Mouse (Mus musculus): ENCODE data around the gene Gfra1.

The Gfra1 gene

GRCm38 (mm10) chr19:58396604-58396984, 59.1 kb downstream of the Gfra1 start:
- DNase-seq (ENCODE audit: extremely low read depth, low read depth, low spot score): no peak

DNA sequence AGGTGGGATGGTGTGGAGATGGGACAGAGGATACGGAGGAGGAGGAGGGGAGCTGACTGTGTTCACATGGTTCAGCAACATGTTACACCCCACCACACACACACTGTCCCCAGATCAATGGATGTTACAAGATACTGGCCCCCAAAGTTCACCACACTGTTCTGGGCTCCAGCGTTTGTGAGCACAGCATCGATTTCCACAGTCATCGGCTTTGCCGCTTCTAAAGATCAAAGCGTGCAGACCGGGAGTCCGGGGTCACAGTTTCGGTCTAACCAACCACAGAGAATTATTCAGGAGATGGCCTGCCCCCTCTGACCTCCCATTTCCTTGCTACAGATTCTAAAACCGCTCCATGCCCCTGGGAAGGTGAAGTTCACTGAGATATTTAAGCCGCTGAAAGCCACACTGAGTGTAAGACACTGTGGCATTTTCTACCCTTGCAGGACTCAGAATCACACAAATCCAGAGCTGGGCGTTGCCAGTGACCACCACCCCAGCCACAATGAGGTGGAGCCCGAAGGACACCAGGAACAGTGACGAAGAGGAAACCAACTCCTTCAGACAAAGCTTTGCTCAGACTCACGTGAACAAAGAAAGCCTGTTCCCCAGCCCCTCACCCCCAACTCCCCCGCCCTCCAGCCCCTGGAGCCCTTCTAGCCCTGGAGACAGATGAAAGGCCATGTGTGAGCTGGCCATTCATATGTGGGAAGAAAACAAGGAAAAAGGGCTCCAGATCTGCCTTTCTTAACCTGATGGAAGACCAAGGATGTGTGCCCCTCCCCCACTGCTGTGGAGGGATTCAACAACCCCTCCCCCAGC, 59.7 kb downstream of the Gfra1 start:
- no peak for DNase-seq (ENCODE audit: extremely low read depth, low read depth, low spot score)

- DNase-seq (ENCODE audit: extremely low read depth, low read depth, low spot score): no peak
Observed at GRCm38 (mm10) chr19:58393121-58393520, 62.6 kb downstream of the Gfra1 start.

GRCm38 (mm10) chr19:58391796-58392195, 63.9 kb downstream of the Gfra1 start:
- DNase-seq (ENCODE audit: extremely low read depth, low read depth, low spot score): no peak

DNA sequence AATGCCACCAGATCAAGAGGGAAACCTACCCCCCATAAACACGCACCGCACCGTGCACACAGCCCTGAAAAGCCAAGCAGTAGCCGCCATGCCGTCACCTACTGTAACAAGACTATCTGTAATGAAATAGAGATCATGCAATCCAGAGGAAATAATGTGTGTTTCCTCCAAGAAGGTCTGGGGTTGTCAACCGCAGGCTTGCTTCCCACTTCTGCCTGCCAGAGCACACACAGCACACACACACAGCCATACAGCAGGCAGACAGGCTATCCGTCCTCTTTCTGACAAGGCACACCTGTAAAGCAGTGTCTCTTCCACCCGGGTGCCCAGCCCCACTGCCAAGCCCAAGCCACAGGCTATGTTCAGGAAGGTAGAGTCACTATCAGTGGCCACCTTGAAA, 66.2 kb downstream of the Gfra1 start:
- DNase-seq (ENCODE audit: extremely low read depth, low read depth, low spot score): no peak

DNA sequence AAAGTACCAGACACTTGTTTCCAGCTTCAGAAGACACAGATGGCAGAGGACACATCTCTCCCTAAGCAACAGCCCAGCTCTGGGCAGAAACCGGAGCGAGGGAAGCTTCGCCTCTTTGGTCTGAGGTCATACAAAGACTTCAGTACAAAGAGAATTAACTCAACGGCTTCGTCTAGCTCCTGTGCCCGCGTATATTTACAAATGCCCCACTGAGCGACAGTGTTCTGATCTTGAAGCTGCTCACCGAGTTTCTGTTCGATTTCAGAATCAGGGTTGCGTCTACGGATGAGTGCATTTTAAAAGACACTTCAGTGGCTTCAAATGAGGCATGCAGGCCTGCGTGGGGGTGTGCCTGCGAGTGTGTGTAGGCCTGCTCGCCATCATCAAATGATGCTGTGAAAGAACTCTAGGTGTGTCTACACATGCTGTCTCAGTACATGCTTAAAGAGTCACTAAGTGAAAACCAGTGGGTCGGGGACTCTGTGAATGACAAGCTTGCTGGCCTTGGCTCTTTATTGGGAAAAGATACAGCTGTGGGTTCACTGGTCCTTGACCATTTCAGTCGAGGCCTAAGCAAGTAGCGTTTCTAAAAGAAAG, 66.8 kb downstream of the Gfra1 start:
- DNase-seq (ENCODE audit: extremely low read depth, low read depth, low spot score): no peak

GRCm38 (mm10) chr19:58383273-58383672, 72.4 kb downstream of the Gfra1 start:
- DNase-seq (ENCODE audit: extremely low read depth, low read depth, low spot score): no peak

DNA sequence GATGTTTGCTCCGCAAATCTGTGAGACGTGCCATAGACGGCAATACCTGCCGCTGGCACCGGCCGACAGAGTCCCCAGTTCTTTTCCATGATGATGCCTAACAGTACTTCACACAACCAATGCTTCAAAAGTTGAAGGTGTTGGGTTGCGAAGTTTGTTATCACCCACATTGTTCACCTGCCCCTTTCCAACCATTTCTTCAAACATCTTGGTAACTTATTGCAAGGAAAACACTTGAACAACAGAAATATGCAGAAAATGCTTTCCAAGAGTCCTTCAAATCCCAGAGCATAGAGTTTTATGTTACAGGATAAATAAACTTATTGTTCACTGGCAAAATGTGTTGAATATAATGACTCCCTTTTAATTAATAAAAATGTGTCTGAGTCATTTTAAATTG, 73.2 kb downstream of the Gfra1 start:
- DNase-seq (ENCODE audit: extremely low read depth, low read depth, low spot score): no peak

DNA sequence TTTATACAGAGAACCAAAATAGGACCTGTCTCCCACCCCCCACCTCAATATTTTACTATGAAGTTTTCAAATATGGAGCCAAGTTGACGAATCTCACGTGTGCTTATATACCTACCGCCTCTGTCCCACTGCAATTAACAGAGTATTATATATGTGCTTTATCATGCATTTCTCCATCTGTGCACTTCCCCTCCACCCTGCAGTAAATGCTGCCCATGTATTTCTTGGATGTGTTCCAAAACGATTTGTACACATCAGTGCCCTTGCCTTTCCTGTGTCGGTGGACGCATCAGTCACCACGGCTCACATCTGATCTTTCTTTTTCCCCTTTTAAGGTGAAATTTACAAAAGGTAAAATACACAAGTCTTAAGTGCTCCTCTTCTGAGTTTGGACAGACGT, 77.7 kb downstream of the Gfra1 start:
- no peak for DNase-seq (ENCODE audit: extremely low read depth, low read depth, low spot score)

- DNase-seq (ENCODE audit: extremely low read depth, low read depth, low spot score): no peak
Observed at GRCm38 (mm10) chr19:58376675-58377102, 79.0 kb downstream of the Gfra1 start.

DNA sequence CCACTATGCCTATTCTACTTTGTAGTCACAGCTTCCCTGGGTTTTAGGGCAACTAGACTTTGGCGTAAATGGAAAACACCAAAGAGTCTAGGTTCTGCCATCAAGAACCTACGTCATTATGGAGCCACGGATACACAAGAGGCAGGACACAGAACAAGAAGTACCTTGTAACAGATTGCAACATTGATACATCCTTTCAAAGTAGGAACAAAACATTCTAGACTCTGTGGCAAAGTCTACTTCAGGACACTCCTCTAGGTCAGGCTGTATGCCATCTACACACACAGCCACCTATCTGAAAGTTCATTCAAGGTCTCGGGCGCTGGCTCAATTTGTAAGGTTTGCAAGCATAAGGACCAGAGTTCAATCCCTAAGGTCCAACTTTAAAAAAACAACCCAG, 81.1 kb downstream of the Gfra1 start:
- no peak for DNase-seq (ENCODE audit: extremely low read depth, low read depth, low spot score)

- DNase-seq (ENCODE audit: extremely low read depth, low read depth, low spot score): no peak
Observed at GRCm38 (mm10) chr19:58374155-58374554, 81.6 kb downstream of the Gfra1 start.

GRCm38 (mm10) chr19:58368513-58368912, 87.2 kb downstream of the Gfra1 start:
- no peak for DNase-seq (ENCODE audit: extremely low read depth, low read depth, low spot score)

GRCm38 (mm10) chr19:58364688-58365087, 91.0 kb downstream of the Gfra1 start:
- no peak for DNase-seq (ENCODE audit: extremely low read depth, low read depth, low spot score)

- DNase-seq (ENCODE audit: extremely low read depth, low read depth, low spot score): no peak
Observed at GRCm38 (mm10) chr19:58360982-58361381, 94.7 kb downstream of the Gfra1 start.

- no peak for DNase-seq (ENCODE audit: extremely low read depth, low read depth, low spot score)
Observed at GRCm38 (mm10) chr19:58358063-58358462, 97.6 kb downstream of the Gfra1 start.

DNA sequence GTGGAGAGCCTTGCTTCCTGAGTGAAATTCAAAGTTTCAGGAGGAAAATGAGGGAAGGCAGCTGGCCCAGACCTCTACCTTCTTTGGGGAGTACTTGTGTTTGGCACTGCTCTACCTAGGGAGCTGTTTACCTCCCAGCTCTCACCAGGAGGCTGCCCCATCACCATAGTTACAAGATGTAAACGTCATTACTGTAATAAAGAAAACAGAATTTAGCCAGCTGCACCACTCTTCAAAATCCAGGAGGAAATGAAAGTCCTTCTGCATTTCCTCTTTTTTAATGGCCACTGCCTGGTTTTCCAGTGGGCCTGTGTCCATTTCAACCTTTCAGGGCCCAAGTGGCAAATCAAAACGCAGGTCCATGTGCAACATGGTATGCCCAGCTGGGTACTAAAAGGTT, 101.8 kb downstream of the Gfra1 start:
- no peak for DNase-seq (ENCODE audit: extremely low read depth, low read depth, low spot score)

- DNase-seq (ENCODE audit: extremely low read depth, low read depth, low spot score): no peak
Observed at GRCm38 (mm10) chr19:58353260-58353870, 102.3 kb downstream of the Gfra1 start.

DNA sequence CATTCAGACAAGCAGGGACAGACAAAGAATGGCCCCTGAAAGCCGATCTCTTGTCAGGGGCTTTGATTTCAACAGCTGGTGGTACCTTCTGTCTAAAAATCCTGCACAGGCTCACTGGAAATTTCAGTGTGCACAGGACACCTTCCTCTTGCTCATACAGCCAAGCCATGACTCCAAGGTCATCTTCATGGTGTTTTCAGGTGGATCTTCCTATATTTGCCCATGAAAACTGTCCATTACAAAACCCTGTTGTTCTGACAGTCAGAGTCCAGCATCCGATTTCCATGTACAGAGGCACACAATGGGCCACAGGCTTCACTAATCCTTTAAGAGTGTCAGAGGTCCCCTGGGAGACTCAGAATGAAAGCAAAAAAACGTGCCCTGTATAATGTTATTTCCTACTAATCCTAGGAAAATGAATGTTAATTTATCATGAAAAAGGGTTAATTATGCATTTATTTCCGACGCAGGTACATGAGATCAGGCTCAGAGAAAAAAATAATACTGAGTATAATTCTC, 105.8 kb downstream of the Gfra1 start:
- no peak for DNase-seq (ENCODE audit: extremely low read depth, low read depth, low spot score)

DNA sequence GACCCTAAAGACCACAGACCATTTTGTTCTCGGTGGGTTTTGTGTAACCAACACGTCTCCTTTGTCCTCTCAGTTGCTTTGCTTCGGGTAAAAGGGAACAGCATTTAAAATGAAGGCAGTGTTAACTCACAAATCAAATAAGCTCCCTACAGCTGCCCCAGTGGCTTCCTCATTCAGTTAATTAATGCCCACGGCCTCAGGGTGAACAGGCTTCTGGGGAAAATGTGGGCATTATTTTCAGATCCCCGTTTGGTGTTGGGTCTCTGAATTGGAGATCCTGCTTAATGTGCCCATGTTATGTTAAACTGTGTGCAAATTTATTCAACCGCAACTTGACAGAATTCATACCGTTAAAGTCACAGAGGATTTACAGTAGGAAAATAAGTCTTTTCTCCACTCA, 110.6 kb downstream of the Gfra1 start:
- no peak for DNase-seq (ENCODE audit: extremely low read depth, low read depth, low spot score)

GRCm38 (mm10) chr19:58341351-58341750, 114.4 kb downstream of the Gfra1 start:
- no peak for DNase-seq (ENCODE audit: extremely low read depth, low read depth, low spot score)

GRCm38 (mm10) chr19:58340221-58340620, 115.5 kb downstream of the Gfra1 start:
- no peak for DNase-seq (ENCODE audit: extremely low read depth, low read depth, low spot score)

Data from fat pad, adult 2 months (tissue).